Mouse (Mus musculus) frontal cortex, postnatal 36 days (tissue): Measurements from ENCODE around the gene Gm15517.
"Not testable (repeated sequence)": the region's sequence is repeated elsewhere in the genome, so short reads cannot be mapped to it uniquely, and the experiment has no call there.

Source experiments
- DNase-seq, 2 experiments: peaks; one replicate each; pipeline ENCODE4 v3.0.0; 2022; ENCODE audit warnings: low spot score in 2 of 2

The Gm15517 gene

DNA sequence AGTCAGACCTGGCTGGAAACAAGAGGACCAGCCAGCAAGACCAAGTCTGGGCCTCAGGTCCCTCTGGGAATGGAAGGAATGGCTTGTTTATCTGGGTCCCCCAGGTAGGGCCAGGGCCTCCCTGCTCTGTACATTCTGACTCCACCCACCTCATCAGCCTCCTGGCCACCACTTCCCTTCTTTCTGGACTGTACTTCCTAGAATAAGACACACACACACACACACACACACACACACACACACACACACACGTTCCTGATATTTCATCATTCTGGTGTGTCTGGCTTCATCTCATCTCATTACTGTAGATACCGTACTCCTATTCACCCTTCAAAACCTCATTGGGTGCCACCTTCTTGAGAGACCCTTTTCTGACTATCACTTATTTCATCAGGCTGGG lies 8.2 kb downstream of the Gm15517 start:
- DNase-seq = no peak

- no peak for DNase-seq
These were observed 10.1 kb downstream of the Gm15517 start for GRCm38 (mm10) chr7:44271309-44271708.

GRCm38 (mm10) chr7:44272546-44272945 lies 11.3 kb downstream of the Gm15517 start:
- no peak for DNase-seq

- no peak for DNase-seq
These were observed 12.2 kb downstream of the Gm15517 start for GRCm38 (mm10) chr7:44273446-44273845.

DNA sequence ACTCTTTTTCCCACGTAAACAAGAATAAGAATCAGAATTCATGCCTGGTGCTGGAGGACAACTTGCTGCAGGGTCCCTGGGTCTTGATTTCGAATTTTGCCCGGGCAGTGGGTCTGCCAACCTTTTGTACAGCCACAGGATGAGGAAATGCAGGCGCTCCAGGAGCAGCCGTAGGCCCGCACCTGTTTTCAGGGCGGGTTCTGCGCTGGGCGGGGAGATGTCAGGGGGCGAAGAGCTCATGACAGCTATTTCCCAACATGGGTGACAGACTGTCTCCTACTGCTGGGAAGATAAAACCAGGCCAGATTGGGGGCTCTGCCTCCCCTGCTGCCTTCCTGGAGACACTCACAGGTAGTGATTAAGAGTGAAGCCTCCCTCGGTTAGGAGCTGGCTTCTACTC lies 12.8 kb downstream of the Gm15517 start:
- no peak for DNase-seq

DNA sequence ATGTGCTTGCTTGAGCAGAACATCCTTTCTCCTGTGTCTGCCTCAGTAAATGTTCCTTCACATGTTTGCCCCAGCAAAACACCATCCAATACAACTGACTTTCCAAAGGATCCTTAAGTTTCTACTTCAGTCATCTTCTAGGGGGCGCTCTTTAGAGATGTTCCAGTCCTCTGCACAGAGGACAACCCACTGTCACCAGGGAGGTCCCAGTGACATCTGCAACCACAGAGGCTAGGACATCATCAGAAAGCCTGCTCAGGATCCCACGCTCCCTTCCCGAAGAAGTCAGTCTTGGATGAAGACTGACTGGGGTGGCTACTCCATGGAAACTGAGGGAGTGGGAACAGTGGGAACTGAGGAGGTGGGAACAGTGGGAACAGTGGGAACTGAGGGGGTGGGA lies 14.3 kb downstream of the Gm15517 start:
- DNase-seq = no peak

DNA sequence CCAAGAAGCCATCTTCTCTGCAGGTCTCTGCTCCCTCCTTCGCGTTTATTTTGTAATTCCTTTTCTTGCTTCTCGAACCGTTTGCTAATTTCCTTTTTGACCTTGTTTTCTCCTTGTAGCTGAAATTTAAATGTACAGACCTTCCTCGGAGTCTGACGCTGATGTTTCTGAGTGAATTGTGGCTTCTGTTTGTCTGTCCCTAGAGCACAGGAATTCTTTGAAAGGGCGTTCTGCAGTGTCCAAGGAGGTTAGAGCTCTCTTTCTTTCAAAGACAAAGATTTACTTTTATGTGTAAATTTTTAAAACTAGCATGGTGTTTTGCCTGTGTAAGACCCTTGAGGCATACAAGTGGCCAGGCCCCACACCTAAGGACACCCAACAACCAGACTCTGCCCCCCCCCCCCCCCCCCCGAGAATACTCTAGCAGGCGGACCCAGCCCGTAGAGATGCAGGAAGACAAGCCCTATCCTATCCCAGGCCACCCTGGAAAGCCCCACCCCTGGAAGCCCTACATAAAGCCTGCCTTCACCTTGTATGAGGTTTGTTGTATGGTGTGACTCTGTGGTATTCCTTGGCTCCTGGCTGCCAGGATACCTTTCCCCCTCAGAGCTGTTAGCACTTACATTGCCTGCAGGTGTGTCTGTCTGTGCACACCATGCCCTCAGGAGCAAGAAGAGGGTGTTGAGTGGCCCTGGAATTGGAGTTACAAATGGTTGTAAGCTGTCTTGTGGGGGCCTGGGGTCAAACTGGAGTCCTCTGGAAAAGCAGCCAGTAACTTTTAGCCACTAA lies 15.4 kb downstream of the Gm15517 start:
- no peak for DNase-seq

DNA sequence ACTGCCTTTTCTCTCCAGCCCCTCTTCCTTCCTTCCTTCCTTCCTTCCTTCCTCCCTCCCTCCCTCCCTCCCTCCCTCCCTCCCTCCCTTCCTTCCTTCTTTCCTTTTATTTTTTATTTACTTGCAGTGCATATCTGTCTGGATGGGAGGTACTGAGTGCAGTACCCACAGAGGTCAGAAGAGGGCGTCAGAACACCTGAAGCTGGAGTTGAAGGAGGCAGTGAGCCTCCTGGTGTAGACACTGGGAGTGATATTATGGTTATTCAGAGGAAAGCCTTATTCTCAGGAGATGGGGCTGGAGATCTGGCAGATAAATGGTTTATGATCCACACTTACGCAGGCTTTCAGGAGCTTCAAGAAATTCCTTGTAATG lies 16.0 kb downstream of the Gm15517 start:
- peak; percentile 54 to 71 for DNase-seq

DNA sequence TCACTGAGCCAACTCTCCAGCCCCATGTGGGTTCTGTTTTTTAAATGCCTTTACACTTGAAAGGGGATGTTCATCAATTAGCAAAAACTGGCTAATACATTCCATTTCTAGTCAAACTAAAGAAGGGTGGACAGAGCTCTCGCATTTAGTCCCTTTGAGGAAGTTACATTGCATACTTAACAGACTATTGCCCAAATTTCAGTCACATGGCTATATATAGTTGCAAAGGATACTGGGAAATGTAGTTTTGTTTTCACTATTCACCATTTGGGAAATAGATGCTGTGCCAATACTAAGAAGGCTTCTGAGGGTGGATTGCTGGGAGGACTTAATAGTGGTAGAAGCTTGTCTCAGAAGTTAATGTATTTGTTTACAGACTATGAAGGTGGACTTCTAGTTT lies 19.7 kb downstream of the Gm15517 start:
- DNase-seq = no peak

DNA sequence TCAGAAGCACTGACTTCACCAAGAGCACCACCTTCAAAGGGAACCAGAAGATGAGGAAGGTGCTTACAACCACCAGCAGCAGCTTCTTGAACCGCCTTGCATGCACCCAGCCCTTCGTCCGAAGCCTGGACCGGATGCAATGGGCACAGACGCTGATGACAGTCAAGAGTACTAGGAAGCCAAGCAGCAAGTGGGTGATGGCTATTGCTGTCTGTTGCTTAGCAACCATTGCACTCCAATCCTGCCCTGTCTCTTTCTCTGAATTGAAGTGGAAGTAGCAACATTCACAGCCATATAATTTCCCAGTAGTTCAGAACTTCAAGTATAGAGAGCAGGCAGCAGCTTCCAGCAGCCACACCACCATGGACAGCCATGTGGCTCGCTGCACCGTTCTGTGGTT lies 20.3 kb downstream of the Gm15517 start:
- DNase-seq = no peak

- DNase-seq = no peak
These were observed 26.5 kb downstream of the Gm15517 start for GRCm38 (mm10) chr7:44287760-44288159.

- DNase-seq = no peak
These were observed 29.7 kb downstream of the Gm15517 start for GRCm38 (mm10) chr7:44290986-44291385.

GRCm38 (mm10) chr7:44291418-44291817 lies 30.2 kb downstream of the Gm15517 start:
- no peak for DNase-seq

- not testable (repeated sequence) for DNase-seq
These were observed 36.3 kb downstream of the Gm15517 start for GRCm38 (mm10) chr7:44297501-44297900.

DNA sequence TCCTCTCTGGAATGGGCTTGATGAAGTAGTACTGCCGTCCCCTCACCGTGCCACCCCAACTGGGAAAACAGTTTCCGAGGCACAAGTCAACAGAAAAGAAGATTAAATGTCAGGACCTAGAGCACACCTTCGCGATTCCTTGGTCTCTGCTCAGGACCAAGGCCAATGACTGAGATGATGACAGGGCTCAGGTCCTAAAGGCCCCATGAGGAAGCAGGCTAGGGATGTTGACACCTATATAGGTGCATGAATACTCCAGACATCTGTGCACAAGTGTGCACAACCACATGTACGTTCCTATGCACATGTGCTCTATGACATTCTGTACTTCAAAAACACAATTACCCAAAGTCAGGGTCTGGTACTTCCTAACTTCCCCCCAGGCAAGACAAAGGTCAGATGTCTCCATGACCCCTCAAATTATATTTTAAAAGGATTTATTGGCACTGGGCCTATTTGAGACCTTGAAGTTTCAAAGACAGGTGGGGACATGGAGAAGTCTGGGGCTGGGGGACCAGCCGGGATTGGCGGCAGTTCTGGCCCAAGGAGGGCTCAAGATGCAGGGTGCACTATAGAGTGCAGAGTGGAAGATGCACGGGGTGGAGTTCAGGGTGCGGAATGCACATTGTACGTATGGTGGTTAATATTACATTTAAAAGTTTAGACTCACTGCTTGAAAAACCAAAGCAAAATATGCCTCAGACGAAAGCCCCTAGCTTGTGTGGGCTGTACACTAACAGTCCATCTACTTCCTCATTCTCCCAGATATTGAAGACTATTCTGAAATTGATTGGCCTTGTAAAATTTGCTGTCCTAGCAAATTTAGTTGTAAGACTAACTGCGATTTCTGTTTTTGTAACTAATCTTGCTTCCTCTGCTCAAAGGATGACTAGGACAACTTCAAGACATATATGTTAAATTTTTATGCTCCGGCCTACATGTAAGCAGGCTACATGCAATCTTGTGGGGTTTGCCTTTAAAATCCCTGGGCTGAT lies 42.4 kb downstream of the Gm15517 start:
- DNase-seq = no peak

- no peak for DNase-seq
These were observed 43.2 kb downstream of the Gm15517 start for GRCm38 (mm10) chr7:44304463-44304774.

- peak; percentile 97 to 98 for DNase-seq
These were observed 43.8 kb downstream of the Gm15517 start for GRCm38 (mm10) chr7:44304775-44305641.

GRCm38 (mm10) chr7:44305686-44306085 lies 44.4 kb downstream of the Gm15517 start:
- DNase-seq = no peak

- DNase-seq = no peak
These were observed 45.4 kb downstream of the Gm15517 start, which contains the start of gene Clec11a for GRCm38 (mm10) chr7:44306516-44307240. Clec11a (minus strand) TSS chr7:44306902.

GRCm38 (mm10) chr7:44307261-44308020 lies 46.2 kb downstream of the Gm15517 start:
- DNase-seq = no peak
